Mouse (Mus musculus): Measurements from ENCODE around the gene Syt16.

The Syt16 gene

GRCm38 (mm10) chr12:74013739-74014138 is 16.3 kb downstream of the Syt16 start:
- peak; percentile 27 for DNase-seq (ENCODE audit: low read depth)

DNA sequence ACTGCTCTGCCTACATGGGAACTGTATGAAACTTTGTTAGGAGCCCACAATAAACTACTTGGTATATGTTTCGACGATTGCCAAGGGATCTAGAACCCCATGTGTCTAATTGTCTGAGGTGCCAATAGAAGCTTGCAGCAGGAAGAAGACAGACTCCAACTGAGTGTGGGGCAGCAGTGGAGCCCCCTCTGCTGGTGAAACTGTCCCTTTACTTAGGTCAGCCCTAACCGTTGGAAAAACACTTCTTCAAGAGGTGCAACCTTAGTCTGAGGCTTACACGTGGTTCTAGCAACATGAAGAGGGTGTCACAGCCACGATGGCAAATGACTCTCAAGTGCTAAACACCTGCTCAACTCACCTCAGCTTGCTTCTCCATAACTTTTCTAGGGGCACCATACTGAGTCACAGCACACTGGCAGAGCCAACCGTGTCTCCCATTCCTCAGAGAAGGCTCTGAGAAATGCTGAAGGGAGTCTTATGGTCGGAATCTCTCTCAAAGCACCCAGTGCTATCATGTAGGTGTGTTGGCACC is 17.3 kb downstream of the Syt16 start:
- peak; percentile 17 for DNase-seq (ENCODE audit: low read depth)

GRCm38 (mm10) chr12:74015491-74015890 is 18.0 kb downstream of the Syt16 start:
- no peak for DNase-seq (ENCODE audit: low read depth)

DNA sequence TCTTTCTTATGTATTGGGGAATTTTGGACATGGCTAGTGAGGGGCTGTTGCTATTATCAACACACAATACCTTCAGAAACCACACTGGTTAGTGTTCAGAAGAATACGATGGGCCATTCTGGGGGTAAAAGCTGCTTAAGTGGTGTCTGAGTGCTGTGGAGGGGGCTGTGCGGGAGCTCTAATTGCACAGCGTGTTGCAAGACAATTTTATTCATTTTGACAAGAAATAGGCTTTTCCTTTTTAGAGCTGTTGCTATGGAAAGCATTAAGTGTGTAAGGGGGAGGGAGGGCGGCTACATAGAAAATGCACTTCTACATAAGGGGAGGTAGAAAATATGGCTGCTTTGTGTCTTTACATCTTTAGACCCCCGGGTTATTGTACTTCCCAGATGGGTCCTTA is 25.8 kb downstream of the Syt16 start:
- DNase-seq (ENCODE audit: low read depth) = no peak

- DNase-seq (ENCODE audit: low read depth) = no peak
Observed at GRCm38 (mm10) chr12:74024912-74025311, 27.5 kb downstream of the Syt16 start.

- no peak for DNase-seq (ENCODE audit: low read depth)
Observed at GRCm38 (mm10) chr12:74043225-74043624, 45.8 kb downstream of the Syt16 start.

DNA sequence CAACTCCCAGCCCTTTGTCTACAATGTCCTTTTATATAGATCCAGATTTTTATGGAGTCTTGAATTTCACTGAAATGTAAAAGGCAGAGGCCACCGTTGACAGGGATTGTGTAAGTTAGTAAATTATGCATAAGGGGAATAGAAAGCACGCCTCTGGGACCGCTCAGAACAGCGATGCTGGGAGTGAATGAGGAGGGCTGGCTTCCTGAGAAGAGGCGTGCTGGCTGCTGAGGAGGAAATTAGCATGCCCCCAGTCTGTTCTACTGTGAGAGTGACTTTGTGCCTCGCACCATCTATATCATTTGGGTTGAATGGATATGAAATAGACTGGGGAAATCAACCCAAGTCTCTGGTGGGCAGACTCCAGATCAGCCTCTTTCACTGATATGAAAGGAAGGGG is 46.3 kb downstream of the Syt16 start:
- no peak for DNase-seq (ENCODE audit: low read depth)

GRCm38 (mm10) chr12:74044241-74044640 is 46.8 kb downstream of the Syt16 start:
- DNase-seq (ENCODE audit: low read depth) = no peak

DNA sequence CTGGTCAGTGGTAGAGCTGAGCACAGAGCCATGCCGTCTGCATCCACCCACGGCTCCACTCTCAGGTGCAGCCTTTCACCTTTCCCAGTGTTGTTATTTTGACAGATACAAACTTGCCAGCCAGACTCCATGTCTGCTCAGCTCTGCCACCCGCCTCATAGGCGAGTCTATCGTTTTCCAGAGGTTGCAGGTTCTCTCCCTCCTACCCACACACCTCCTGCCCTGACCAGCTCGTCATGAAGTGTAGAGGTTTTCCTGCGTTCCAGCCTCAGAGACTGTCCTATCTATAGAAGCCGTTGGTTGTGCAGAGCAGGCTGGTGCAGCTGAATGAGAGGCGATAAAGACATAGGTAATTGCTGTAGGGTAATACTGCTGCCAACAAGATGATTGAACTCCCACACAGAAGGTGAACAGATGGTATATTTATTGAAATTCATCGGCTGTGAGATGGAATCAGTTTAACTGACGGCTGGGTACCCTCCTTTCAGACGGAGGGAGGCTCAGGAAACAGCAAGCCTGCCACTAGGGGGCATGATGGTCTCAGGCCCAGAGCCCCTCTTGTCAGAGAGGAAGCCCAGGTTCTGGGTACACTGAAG is 58.0 kb downstream of the Syt16 start:
- no peak for DNase-seq (ENCODE audit: low read depth)

- no peak for DNase-seq (ENCODE audit: low read depth)
Observed at GRCm38 (mm10) chr12:74056162-74056561, 58.7 kb downstream of the Syt16 start.

DNA sequence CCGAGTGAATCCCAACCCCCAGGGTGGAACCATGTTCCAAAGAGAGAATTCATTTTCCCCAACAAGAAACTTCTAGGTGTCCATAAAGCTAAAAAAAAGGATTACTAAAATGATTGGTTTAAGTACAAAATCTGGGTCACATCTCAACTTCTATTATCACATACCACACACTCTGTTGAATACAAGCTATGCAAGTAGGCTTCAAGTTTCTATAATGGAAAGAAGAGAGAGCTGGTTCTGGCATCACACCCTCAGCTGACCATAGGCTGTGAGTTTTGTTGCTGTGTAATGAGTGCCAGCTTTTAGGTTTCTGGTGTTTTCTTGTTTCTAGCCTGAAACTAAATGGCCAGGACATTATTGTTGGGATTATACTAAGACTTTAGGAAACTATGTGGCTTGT is 65.1 kb downstream of the Syt16 start:
- no peak for DNase-seq (ENCODE audit: low read depth)

- no peak for DNase-seq (ENCODE audit: low read depth)
Observed at GRCm38 (mm10) chr12:74068912-74069311, 71.5 kb downstream of the Syt16 start.

GRCm38 (mm10) chr12:74075590-74075989 is 78.1 kb downstream of the Syt16 start:
- no peak for DNase-seq (ENCODE audit: low read depth)

DNA sequence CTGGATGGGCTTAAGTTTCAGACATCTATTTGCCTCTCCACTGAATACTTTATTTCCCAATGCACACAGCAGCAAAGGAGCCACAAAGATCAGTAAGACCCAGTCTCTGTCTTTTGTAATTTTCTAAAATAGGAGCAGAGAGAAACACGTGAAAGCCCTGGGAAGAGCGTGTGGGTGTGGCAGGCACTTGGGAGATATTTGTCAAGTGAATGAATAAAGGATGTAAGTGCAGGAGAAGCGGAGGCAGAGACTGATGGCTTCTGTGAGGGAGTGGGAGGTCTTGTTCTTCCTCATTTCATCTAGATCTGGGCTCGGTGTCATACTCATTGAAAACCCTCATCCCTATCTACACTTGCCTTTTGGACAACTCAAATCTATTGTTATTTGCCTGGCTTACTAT is 78.6 kb downstream of the Syt16 start:
- DNase-seq (ENCODE audit: low read depth) = no peak

DNA sequence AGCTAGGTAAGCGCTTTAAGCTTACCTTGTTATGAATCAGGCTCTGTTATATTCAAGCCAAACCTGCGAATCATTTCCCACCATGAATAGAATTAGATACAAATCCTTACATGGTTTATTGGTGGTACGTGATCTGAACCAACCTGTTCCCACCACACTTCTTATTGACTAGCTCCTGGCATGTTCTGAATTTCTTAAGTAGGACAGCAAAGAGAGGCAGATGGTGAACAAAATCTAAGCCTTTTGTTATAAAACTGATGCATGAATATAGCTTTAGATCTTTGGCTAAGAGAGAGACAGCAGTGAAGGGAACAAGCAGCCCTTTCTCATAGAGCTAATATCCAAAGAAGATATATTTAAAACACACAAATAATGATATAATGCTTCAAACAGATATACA is 83.7 kb downstream of the Syt16 start:
- DNase-seq (ENCODE audit: low read depth) = no peak

- DNase-seq (ENCODE audit: low read depth) = no peak
Observed at GRCm38 (mm10) chr12:74084389-74084788, 86.9 kb downstream of the Syt16 start.

GRCm38 (mm10) chr12:74087086-74087485 is 89.6 kb downstream of the Syt16 start:
- DNase-seq (ENCODE audit: low read depth) = no peak

DNA sequence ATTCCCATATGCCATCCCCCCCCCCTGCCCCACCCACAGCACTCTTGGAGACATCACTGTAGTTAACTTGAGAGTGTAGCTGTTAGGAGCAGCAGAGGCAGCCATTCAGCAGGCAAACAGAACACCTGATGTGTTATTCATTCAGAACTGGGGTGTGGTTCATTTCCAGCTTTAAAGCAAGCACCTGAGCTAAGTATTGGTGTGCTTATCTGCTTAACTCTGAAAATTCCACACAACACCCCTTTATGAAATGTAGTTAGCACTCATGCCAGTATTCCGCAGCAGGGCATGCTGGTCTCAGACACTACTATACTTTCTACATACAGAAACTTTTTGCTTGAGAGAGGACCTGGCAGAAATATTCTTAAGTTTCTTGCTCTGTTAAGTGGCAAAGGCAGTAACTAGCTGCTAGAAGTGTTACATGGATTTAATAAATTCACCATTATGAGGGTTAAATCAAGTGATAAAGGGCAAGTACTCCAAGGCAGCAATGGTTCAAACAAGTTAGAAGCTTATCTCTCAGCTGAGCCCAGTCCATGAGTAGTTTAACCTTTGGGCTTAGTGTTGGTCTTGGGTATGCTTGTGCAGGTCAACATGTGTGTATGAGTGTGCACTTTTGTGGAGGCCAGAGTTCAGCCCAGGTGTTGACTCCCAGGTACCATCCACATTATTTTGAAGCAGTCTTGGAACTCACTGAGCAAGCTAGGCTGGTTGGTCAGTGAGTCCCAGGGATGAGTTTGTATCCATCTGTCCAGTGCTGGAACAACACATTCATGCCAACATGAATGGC is 92.1 kb downstream of the Syt16 start:
- DNase-seq (ENCODE audit: low read depth) = no peak

- no peak for DNase-seq (ENCODE audit: low read depth)
Observed at GRCm38 (mm10) chr12:74092546-74092945, 95.1 kb downstream of the Syt16 start.

- DNase-seq (ENCODE audit: low read depth) = no peak
Observed at GRCm38 (mm10) chr12:74093110-74093509, 95.6 kb downstream of the Syt16 start.

- DNase-seq (ENCODE audit: low read depth) = no peak
Observed at GRCm38 (mm10) chr12:74094701-74095100, 97.2 kb downstream of the Syt16 start.

DNA sequence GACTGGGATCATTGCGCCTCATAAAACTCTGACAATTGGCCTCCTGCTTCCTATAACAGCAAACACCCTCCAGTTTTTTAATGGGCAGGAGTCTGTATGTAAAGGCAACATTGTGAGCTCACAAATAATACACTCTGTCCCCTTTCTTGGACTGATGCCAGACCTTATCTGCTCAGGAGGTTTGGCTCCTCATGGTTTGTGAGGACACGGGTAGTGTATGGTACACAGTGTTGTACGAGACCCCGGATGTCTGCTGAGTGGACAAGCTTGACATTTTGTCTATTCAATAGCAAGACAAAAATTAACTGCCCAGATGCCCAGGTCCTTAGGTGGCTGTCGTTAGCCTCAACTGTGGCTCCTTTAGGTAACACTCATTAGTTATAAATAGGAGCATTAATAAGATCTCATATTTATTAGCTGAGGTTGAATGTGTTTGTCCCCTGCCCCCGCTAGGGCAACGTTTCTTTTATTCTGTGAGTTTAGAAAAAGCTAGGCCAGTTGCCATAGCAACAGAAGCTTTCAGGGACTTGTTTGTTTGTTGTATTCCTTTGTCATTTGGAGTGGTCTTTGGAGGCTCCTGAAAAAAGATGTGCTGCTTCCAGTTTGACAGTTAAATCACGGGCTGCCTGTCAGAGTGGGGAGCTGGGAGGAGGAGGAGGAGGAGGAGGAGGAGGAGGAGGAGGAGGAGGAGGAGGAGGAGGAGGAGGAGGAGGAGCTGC is 101.3 kb downstream of the Syt16 start:
- no peak for DNase-seq (ENCODE audit: low read depth)
